Mouse (Mus musculus): ENCODE measurements around the gene Ildr2. TPM values are rescaled to one million over a fixed set of nuclear protein-coding genes. Genes with fewer than 3 reads are reported as not detected.

The Ildr2 gene
- total RNA-seq, 2 experiments from 2014 or later = 3.8 to 4.6 TPM

DNA sequence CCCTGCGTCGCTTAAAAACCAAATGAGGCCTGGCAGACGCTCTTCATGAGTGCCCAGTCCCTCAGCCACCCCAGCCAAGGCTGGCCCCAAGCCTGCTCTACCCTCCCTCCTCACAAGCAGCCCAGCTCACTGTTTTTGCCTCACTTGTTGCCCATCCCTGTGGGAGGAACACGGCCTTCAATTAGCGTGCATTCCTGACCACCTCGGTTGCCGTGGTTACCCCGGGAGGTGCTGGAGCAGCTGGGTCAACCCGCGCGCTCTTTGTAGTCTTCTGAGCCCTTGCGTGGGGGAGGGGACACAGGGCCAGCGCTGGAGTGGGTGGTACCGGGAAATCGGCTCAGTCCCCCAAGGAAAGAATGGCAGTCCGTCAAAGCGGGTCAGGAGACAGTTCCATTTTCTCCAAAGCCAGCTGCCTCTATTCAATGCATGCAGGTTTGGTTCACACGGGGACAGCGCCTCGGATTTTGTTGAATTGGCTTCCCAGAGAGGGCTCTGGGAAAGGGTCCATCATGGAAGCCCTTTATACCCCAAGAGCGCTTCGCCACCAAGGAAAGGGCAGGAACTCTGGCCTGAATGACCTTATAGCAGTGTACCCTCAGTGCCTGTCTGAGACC is 28.8 kb downstream of the Ildr2 start:
- intact Hi-C loops (cut with DNase I) = no loop called here
- DNase-seq = peak; percentile 20 to 31

DNA sequence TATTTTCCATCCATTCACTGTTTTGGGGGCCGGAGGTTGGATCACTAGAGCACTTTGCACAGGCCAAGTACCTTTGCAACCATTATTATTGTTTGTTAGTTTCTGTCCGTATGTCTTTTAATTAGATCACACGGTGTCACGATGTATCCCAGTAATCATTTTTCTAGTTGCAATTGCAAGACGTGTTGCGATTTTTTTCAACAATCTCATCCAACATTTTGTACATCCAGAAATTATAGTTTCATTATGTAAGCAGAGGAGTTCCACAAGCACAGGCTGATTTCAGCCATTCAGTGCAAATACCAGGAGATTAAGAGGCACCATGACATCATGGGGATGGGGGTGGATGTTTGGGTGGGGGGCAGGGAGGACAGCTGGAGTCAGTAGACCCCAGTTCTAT is 29.5 kb downstream of the Ildr2 start:
- DNase-seq = no peak
- intact Hi-C loops (cut with DNase I) = no loop called here

DNA sequence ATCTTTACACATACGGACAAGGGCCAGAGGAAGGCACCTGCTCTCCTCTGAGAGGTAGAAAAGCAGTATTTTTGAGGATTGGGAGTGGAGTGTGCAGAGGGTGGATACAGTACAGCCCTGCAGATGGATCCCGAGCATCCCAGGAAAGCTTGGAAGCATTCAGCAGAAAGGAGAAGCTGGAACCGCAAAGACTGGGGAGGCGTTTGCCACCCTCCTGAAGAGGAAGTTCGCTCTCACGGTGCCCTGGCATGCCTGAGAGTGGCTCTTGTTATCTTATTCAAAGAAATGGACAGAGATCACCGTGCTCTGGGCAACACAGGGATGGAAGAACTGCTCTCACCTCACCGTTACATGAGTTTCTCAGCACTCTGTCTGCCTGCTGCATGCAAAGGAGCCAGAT is 30.5 kb downstream of the Ildr2 start:
- intact Hi-C loops (cut with DNase I) = no loop called here
- no peak for DNase-seq

DNA sequence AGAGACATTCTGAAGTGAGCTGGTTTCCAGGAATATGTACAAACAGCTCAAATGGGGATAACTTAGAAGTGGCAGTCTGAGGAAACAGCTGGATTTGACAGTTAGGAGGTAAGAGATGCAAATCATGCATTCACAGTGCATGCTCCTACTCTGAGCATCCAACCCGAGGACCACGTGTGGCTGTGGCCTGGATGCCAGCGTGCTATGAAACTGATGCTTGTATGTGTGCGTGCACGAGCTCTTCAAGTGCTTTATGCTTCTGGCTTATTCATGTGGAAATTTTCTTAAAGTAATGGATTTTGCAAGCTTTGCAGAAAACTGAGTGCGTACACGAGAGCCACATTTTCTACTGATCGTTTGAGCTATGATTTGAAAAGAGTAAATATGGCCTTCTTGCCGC is 32.3 kb downstream of the Ildr2 start:
- DNase-seq = no peak
- intact Hi-C loops (cut with DNase I) = no loop called here

DNA sequence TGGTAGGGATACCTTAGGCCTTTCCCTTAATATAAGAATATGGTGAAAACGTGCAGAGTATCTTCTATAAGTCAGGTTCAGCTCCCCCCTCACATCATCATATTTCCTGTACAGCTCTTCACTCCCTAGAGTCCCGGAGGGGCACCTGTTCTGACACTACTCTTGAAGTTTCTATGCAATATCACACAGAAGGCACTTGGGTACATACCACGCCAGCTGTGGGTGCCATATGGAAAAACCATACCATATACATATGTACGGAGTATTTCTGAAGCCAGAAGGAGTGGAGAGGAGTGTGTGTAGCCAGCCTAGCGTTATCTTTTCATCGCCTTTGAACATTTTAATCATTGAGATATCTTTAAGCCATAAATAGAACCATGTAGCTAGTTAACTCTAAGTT is 36.6 kb downstream of the Ildr2 start:
- DNase-seq = no peak
- intact Hi-C loops (cut with DNase I) = no loop called here

DNA sequence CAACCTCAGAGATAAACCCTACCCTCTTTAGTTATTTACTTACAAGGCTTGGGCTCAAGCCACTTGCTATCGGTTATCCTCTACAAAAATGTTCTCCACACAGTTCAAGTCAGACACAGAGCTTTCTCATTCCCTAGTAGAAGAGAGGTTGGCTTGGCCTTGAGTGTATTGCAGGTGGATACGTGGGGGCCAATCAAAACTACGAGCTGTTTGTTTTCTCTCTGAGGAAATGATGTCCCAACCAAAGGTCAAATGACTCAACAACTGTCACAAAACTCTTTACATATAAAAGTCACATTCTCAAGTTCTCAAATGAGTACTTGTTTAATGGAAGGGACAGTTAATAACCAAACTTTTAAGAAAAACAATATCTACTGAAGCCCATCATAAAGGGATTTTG is 39.1 kb downstream of the Ildr2 start:
- no peak for DNase-seq
- intact Hi-C loops (cut with DNase I) = no loop called here

DNA sequence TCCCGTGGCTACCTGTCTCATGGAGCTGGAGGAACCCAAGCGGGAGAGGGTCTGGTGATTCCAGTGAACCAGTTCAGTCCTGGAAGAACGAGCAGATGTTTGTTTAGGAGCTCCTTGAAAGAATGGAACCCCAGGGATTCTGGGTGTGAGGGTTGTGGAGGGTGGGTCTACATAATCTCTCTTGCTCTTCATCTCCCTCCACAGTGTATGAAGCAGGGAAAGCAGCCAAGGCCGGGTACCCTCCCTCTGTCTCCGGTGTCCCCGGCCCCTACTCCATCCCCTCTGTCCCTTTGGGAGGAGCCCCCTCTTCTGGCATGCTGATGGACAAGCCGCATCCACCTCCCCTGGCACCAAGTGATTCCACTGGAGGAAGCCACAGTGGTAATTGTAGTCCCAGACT is 41.6 kb downstream of the Ildr2 start:
- intact Hi-C loops (cut with DNase I) = no loop called here
- DNase-seq = no peak

DNA sequence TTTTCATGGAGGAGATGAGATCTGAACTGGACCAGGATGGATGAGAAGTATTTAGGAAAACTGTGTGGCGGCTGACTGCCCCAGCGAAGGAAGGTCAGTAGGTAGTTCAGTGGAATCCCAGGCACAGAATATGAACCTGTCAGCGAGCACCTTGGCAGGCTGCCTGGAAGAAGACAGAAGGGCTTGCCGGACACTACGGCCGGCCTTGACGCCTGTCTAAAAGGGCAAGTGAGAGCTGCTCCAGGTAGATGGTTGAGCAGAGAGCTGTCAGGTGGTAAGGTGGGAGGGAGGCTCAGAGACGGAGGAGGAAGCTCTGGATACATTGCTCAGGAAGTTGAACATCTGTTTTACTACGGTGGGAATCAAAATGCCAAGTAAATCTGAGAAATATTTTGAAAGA is 42.4 kb downstream of the Ildr2 start:
- intact Hi-C loops (cut with DNase I) = no loop called here

DNA sequence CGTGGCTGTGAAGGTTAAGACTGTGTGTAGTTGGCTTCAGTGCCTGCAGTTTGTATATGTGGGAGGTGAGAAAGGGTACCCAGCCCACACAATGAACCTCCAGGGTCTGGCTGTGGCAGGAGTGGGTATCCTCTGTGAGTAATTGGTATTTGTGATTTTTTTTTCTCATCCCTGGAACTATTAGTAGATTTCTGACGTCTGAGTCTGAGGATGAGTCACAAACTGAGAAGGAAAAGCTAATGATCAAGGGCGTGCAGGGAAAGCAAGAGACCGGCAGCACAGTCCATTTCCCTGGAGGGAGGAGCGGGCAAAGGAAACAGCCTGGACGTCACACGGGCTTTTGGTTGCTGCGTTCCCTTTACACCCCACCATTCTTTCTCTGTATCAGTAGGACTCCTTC is 43.0 kb downstream of the Ildr2 start:
- intact Hi-C loops (cut with DNase I) = no loop called here

More for the DNA sequence above, 42.4 kb downstream of the Ildr2 start:
- DNase-seq = no peak

DNA sequence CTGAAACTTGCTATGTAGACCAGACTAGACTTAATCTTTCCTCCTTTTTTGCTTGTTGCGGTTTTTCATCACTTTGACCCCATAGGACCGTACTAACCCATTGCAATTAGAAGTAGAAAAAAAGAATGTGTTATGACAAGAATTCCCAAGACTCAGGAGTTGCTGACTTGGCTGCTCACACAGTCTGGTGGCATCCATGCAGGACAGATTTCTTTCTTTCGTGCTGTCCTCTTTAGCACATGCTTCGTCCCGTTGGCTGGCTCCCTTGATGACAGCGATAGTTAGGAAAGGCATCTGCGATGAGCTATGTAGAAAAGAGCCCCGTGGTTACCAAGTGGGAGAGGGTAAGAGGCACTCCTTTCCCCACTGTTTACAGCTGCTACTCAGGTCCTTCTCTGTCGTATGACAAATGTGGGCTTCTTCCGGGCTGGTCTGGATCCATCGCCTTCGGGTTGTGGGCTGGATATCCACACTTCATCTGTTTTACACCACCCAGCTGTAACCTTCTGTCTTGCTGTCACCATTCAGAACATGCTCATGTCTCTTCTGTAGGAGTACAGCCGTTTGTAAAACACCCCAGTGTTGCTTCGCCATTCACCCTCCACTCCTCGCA is 43.7 kb downstream of the Ildr2 start:
- no peak for DNase-seq
- intact Hi-C loops (cut with DNase I) = no loop called here

More for the DNA sequence above, 43.0 kb downstream of the Ildr2 start:
- DNase-seq = no peak

DNA sequence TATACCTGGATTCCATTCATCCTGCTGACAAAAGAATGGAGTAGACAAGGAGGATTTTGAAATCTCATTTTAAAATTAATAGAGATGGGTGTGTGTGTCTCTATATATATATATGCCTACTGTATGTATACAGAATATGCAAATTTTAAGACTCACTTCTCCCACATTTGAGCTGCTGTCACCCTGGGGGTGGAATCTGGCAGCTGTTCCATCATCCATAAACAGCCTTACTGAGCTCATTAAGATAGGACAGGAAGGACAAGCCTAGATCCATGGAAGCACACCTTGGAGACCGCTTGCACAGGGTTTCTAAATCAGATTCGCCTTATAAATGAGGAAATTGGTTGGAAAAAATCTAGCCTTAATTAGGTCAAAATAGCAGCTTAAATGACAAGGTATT is 44.9 kb downstream of the Ildr2 start:
- DNase-seq = no peak
- intact Hi-C loops (cut with DNase I) = no loop called here

DNA sequence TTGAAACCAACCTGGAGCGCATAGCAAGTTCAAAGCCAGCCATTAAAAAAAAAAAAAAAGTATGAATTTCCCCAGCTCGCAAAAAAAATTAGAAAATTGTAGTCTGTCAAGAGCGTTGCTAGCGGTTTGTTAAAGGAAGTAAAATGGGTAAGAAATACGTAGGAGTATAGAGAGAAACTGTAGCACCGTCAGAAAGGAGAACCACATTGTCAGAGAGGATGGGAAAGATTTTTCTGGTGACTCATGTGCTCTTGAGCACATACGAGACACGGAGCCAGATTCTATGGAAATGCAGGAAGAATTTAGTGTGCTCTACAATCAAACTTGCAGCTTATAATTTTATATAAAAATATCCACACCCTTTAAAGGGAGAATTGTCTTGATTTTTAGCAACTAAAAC is 45.9 kb downstream of the Ildr2 start:
- no peak for DNase-seq
- intact Hi-C loops (cut with DNase I) = loop anchor here (5.0 kb wide), 1 partner anchor 33 kb away; no protein-coding TSS in a partner anchor

DNA sequence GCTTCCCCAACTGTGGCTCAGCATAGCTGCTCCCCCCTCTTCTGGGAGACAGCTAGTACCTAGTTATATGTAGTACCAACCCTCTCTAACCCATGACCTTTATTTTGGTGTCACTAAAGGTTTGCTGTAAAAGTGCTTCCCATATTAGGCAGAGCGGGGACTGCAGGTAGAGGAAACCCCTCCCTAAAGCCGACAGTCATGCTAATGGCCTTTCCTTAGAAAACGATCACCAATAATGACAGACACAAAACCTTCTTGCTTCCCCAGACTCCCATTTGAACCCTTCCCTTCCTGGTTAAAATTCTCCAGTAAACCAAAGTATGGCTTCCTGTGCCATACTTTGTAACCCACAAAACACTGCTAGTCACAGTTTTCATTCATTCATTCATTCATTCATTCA is 46.6 kb downstream of the Ildr2 start:
- intact Hi-C loops (cut with DNase I) = loop anchor here (5.0 kb wide), 1 partner anchor 33 kb away; no protein-coding TSS in a partner anchor
- no peak for DNase-seq

DNA sequence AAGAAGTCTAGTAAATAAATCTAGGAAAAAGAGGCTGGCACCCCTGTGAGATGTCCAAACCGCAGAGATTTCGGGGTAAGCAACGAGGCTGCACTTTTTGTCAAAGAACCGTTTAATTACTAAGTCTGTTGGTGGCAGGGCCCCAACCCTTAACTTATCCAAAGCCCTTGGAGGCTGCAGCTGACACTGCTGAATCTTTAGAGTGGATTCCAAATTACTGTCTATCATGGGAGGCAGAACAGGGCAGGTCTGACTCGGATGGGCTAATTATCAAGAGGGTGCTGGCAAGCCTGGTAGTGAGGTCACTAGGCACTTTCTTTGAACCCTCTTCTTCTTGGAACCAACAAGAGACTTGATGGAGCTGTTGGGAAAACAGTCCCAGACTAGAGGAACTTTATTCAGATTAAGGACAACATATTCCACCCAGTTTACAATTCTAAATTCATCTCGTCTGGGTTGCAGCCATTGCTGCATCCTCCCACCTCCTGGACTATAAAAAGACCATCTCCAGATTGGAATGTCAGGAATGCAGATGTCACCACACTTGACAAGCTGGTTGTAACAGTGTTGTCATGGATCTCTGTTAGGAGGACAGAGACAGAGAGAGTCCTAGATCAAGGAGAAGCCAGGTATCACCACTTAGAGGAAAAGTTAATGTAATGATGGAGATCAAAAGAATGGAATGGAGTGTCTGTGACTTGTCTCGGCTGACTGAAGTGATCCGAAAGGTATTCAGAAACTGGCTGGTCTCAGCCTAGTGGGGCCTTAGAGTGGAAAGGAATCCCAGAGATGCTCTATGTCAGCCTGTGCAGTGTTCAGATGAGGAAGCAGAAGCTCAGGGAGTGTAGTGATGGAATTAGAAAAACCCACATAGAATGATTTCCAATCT is 50.7 kb downstream of the Ildr2 start:
- intact Hi-C loops (cut with DNase I) = loop anchor here (5.0 kb wide), 1 partner anchor 37 kb away; no protein-coding TSS in a partner anchor
- no peak for DNase-seq

DNA sequence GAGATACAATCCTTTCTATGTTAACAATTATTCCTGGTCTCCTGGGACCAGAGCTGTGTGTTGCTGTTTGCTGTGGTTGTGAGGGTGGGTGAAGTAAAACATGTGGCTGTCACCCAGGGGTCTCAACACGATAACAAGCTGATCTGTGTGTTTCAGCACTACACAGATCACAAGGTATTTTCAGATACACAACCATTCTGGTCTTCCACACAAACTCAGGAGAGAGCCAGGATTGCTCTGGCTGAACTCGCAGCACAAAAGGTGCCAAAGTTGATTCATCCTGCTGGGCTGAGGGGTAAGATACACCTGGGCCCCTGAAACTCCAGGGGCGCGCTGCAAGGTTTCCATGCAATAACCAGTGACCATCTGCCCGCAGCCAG is 54.5 kb downstream of the Ildr2 start:
- intact Hi-C loops (cut with DNase I) = no loop called here
- no peak for DNase-seq

DNA sequence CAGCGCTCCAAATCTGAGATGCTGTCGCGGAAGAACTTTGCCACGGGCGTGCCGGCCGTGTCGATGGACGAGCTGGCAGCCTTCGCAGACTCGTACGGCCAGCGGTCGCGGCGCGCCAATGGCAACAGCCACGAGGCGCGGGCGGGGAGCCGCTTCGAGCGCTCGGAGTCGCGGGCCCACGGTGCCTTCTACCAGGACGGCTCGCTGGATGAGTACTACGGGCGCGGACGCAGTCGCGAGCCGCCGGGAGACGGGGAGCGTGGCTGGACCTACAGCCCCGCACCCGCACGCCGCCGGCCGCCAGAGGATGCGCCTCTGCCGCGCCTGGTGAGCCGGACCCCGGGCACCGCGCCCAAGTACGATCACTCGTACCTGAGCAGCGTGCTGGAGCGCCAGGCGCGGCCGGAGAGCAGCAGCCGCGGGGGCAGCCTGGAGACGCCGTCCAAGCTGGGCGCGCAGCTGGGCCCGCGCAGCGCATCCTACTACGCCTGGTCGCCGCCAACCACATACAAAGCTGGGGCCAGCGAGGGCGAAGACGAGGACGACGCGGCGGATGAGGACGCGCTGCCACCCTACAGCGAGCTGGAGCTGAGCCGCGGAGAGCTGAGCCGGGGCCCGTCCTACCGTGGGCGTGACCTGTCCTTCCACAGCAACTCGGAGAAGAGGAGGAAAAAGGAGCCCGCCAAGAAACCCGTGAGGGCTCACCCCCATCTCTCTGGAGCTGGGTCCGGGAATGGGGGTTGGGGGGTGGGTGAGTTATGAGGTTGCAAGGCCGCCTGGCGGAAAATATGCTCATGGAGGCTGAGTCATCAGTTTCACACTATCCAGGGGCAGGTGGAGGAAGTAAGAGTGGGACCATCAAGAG is 55.1 kb downstream of the Ildr2 start:
- DNase-seq = peak; percentile 17 to 26
- intact Hi-C loops (cut with DNase I) = no loop called here

DNA sequence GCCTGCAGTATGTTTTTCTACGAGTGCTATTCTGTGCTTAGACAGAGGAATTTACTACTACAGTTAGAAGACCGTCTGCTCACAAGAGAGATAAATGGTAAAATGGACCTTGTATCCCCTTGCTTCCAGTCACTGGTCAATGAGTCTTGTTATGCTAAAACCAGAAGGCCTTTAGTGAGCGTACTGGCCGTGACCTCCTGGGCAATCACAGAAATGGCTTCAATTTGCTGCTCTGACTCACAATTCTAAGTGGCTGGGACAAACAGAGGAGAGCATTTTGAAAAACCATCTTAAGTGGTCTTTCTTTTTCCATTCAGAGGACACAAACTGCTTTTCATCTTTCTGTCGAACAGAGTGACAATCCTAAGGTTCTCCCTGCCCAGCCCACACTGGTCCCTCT is 57.2 kb downstream of the Ildr2 start:
- intact Hi-C loops (cut with DNase I) = loop anchor here (10.0 kb wide), 1 partner anchor 536 kb away; no protein-coding TSS in a partner anchor
- no peak for DNase-seq

DNA sequence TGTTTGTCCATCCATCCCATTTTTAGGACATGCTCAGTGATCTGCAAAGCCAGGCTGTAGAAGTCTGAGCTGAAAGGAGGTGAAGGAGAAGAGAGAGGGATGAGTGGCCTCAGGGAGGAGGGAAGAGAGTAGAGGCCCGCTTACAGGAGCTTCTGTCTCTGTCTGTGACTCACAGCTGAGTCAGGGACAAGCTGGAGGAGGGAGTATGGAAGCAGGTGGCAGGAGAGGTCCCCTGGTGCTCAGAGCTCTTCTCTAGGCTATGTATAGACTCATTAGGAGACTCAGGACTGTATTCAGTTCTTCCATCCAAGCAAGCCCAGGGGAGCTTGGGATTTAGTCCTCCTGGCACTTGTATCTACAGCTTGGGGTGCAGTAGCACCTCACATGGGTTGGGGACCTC is 59.7 kb downstream of the Ildr2 start:
- no peak for DNase-seq
- intact Hi-C loops (cut with DNase I) = loop anchor here (10.0 kb wide), 1 partner anchor 539 kb away; no protein-coding TSS in a partner anchor

DNA sequence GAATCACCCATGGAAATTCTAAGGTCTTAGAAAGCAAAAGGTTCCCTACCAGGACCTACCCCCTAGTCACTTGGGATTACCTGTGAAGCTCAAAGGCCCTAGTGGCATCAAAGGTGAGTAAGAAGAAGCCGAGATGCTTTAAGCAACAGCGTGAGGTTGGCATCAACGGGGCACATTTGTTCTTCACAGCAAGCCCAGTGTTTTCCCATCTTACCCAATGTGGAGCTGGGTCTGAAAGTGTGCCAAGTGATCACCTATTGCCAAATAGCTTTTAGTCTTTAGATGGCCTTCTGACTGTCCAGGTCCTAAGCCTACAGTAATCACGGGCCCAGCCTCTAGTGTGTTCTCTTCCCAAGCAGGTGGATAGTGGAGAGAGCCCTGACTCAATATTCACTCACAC is 61.8 kb downstream of the Ildr2 start:
- intact Hi-C loops (cut with DNase I) = loop anchor here (5.0 to 10.0 kb wide), 2 partner anchors 103 to 541 kb away; no protein-coding TSS in a partner anchor
- no peak for DNase-seq

DNA sequence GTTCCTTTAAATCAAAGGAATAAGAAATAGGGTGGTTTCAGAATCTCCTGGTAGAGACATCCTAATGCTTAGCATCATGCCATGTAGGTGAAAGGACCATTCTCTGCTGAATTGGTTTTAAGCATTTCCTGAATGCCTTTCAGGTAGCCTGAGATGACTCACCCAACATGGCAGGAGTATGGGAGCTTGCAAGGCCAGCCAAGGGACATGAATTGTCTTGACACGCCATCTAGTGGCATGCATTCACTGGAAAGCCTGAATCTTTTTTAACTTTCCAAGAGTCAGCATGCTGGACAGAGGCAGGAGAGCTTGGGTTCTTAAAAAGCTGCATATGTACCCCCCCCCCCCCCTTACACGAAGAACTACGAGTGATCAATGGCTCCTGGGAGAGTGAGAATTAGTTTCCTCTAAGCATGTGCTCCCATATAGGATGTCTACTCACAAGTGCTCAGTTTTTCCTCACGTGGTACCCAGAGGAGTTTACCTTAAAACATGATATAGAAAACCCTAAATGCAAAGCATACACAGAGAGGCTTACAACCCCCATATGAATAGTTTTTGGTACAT is 65.3 kb downstream of the Ildr2 start:
- intact Hi-C loops (cut with DNase I) = loop anchor here (1.0 to 10.0 kb wide), 3 partner anchors 107 to 544 kb away; no protein-coding TSS in a partner anchor
- peak; percentile 60 to 75 for DNase-seq
